Mouse (Mus musculus): Measurements from ENCODE around the gene Zfp827.
A peak's percentile ranks its signal among the peaks of the same experiment; 100 is the strongest.

Zfp827 gene

GRCm38 (mm10) chr8:79175991-79176390 lies 147.8 kb downstream of the Zfp827 start:
- DNase-seq (ENCODE audit: low read depth, low spot score) = no peak
- H3K36me3 ChIP-seq (ENCODE audit: control insufficient read depth, insufficient read depth, low read length, poor library complexity, severe bottlenecking) = no peaks in the 10 kb centered on the region
- H3K27me3 ChIP-seq (ENCODE audit: control insufficient read depth, insufficient read depth, low read length, poor library complexity, severe bottlenecking) = no peaks in the 10 kb centered on the region

GRCm38 (mm10) chr8:79179678-79180077 lies 151.4 kb downstream of the Zfp827 start:
- H3K27me3 ChIP-seq (ENCODE audit: control insufficient read depth, insufficient read depth, low read length, poor library complexity, severe bottlenecking) = no peaks in the 10 kb centered on the region

GRCm38 (mm10) chr8:79185488-79185887 lies 157.3 kb downstream of the Zfp827 start:
- no peaks in the 10 kb centered on the region for H3K27me3 ChIP-seq (ENCODE audit: control insufficient read depth, insufficient read depth, low read length, poor library complexity, severe bottlenecking)
- no peak for DNase-seq (ENCODE audit: low read depth, low spot score)
- H3K36me3 ChIP-seq (ENCODE audit: control insufficient read depth, insufficient read depth, low read length, poor library complexity, severe bottlenecking) = 0 out of 2 replicates have a peak, but pooled peaks cover 2% of the 10 kb centered on the region

More at GRCm38 (mm10) chr8:79179678-79180077, 151.4 kb downstream of the Zfp827 start:
- H3K36me3 ChIP-seq (ENCODE audit: control insufficient read depth, insufficient read depth, low read length, poor library complexity, severe bottlenecking) = no peaks in the 10 kb centered on the region
- no peak for DNase-seq (ENCODE audit: low read depth, low spot score)

- Histone ChIP-seq H3K27me3 (ENCODE audit: control insufficient read depth, insufficient read depth, low read length, poor library complexity, severe bottlenecking) (no peaks in the 10 kb centered on the region), H3K36me3 (ENCODE audit: control insufficient read depth, insufficient read depth, low read length, poor library complexity, severe bottlenecking) (0 out of 2 replicates have a peak, but pooled peaks cover 2% of the 10 kb centered on the region)
- no peak for DNase-seq (ENCODE audit: low read depth, low spot score)
Measured at GRCm38 (mm10) chr8:79190071-79190470, 161.8 kb downstream of the Zfp827 start.

- no peaks in the 10 kb centered on the region for H3K36me3 ChIP-seq (ENCODE audit: control insufficient read depth, insufficient read depth, low read length, poor library complexity, severe bottlenecking)
- no peaks in the 10 kb centered on the region for H3K27me3 ChIP-seq (ENCODE audit: control insufficient read depth, insufficient read depth, low read length, poor library complexity, severe bottlenecking)
- DNase-seq (ENCODE audit: low read depth, low spot score) = no peak
Measured at GRCm38 (mm10) chr8:79196481-79196880, 168.2 kb downstream of the Zfp827 start.

- H3K27me3 ChIP-seq (ENCODE audit: control insufficient read depth, insufficient read depth, low read length, poor library complexity, severe bottlenecking) = no peaks in the 10 kb centered on the region
- DNase-seq (ENCODE audit: low read depth, low spot score) = no peak
- H3K36me3 ChIP-seq (ENCODE audit: control insufficient read depth, insufficient read depth, low read length, poor library complexity, severe bottlenecking) = no peaks in the 10 kb centered on the region
Measured at GRCm38 (mm10) chr8:79198675-79199074, 170.4 kb downstream of the Zfp827 start.

GRCm38 (mm10) chr8:79201446-79202147 lies 173.4 kb downstream of the Zfp827 start:
- no peak for DNase-seq (ENCODE audit: low read depth, low spot score)
- H3K27me3 ChIP-seq (ENCODE audit: control insufficient read depth, insufficient read depth, low read length, poor library complexity, severe bottlenecking) = no peaks in the 10 kb centered on the region
- H3K36me3 ChIP-seq (ENCODE audit: control insufficient read depth, insufficient read depth, low read length, poor library complexity, severe bottlenecking) = no peaks in the 10 kb centered on the region

- no peak for DNase-seq (ENCODE audit: low read depth, low spot score)
- no peaks in the 10 kb centered on the region for H3K27me3 ChIP-seq (ENCODE audit: control insufficient read depth, insufficient read depth, low read length, poor library complexity, severe bottlenecking)
- H3K36me3 ChIP-seq (ENCODE audit: control insufficient read depth, insufficient read depth, low read length, poor library complexity, severe bottlenecking) = no peaks in the 10 kb centered on the region
Measured at GRCm38 (mm10) chr8:79206895-79207294, 178.7 kb downstream of the Zfp827 start.

GRCm38 (mm10) chr8:79208181-79208580 lies 179.9 kb downstream of the Zfp827 start:
- DNase-seq (ENCODE audit: low read depth, low spot score) = no peak
- H3K27me3 ChIP-seq (ENCODE audit: control insufficient read depth, insufficient read depth, low read length, poor library complexity, severe bottlenecking) = no peaks in the 10 kb centered on the region
- no peaks in the 10 kb centered on the region for H3K36me3 ChIP-seq (ENCODE audit: control insufficient read depth, insufficient read depth, low read length, poor library complexity, severe bottlenecking)

GRCm38 (mm10) chr8:79208691-79209640 lies 180.7 kb downstream of the Zfp827 start:
- no peaks in the 10 kb centered on the region for H3K27me3 ChIP-seq (ENCODE audit: control insufficient read depth, insufficient read depth, low read length, poor library complexity, severe bottlenecking)
- H3K36me3 ChIP-seq (ENCODE audit: control insufficient read depth, insufficient read depth, low read length, poor library complexity, severe bottlenecking) = no peaks in the 10 kb centered on the region
- no peak for DNase-seq (ENCODE audit: low read depth, low spot score)

GRCm38 (mm10) chr8:79209641-79210358 lies 181.6 kb downstream of the Zfp827 start:
- Histone ChIP-seq H3K36me3 (ENCODE audit: control insufficient read depth, insufficient read depth, low read length, poor library complexity, severe bottlenecking) (no peaks in the 10 kb centered on the region), H3K27me3 (ENCODE audit: control insufficient read depth, insufficient read depth, low read length, poor library complexity, severe bottlenecking) (no peaks in the 10 kb centered on the region)
- DNase-seq (ENCODE audit: low read depth, low spot score) = peak; percentile 2

- Histone ChIP-seq H3K27me3 (ENCODE audit: control insufficient read depth, insufficient read depth, low read length, poor library complexity, severe bottlenecking) (no peaks in the 10 kb centered on the region), H3K36me3 (ENCODE audit: control insufficient read depth, insufficient read depth, low read length, poor library complexity, severe bottlenecking) (no peaks in the 10 kb centered on the region)
- DNase-seq (ENCODE audit: low read depth, low spot score) = no peak
Measured at GRCm38 (mm10) chr8:79211630-79212029, 183.4 kb downstream of the Zfp827 start.

- no peak for DNase-seq (ENCODE audit: low read depth, low spot score)
- no peaks in the 10 kb centered on the region for H3K36me3 ChIP-seq (ENCODE audit: control insufficient read depth, insufficient read depth, low read length, poor library complexity, severe bottlenecking)
- H3K27me3 ChIP-seq (ENCODE audit: control insufficient read depth, insufficient read depth, low read length, poor library complexity, severe bottlenecking) = no peaks in the 10 kb centered on the region
Measured at GRCm38 (mm10) chr8:79222106-79222751, 194.0 kb downstream of the Zfp827 start.

- no peaks in the 10 kb centered on the region for H3K27me3 ChIP-seq (ENCODE audit: control insufficient read depth, insufficient read depth, low read length, poor library complexity, severe bottlenecking)
- DNase-seq (ENCODE audit: low read depth, low spot score) = no peak
- H3K36me3 ChIP-seq (ENCODE audit: control insufficient read depth, insufficient read depth, low read length, poor library complexity, severe bottlenecking) = no peaks in the 10 kb centered on the region
Measured at GRCm38 (mm10) chr8:79222752-79223141, 194.5 kb downstream of the Zfp827 start.
